Mouse (Mus musculus): ENCODE data around the gene Tox4. TPM values are rescaled to one million over a fixed set of nuclear protein-coding genes. Genes with fewer than 3 reads are reported as not detected.
"Not testable (repeated sequence)": the region's sequence is repeated elsewhere in the genome, so short reads cannot be mapped to it uniquely, and the experiment has no call there.

Tox4 gene
- total RNA-seq, 2 experiments from 2014 or later: 24.9 to 29.7 TPM

DNA sequence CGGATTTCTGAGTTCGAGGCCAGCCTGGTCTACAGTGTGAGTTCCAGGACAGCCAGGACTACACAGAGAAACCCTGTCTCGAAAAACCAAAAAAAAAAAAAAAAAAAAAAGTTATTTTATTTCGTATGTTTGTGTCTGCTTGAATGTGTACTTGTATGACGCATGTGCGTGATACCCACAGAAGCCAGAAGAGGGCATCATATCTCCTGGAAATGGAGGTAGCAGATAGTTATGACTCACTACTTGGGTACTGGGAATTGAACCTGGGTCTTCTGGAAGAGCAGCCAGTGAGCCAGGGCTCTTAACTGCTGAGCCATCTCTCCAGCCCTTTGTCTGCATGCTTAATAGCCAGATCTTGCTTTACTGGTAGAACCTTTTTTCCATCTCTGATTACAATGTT, 31.4 kb downstream of the Tox4 start:
- ATAC-seq (replicated peaks; ENCODE audit: low FRiP score, low TSS enrichment, poor library complexity, severe bottlenecking): not testable (repeated sequence)

DNA sequence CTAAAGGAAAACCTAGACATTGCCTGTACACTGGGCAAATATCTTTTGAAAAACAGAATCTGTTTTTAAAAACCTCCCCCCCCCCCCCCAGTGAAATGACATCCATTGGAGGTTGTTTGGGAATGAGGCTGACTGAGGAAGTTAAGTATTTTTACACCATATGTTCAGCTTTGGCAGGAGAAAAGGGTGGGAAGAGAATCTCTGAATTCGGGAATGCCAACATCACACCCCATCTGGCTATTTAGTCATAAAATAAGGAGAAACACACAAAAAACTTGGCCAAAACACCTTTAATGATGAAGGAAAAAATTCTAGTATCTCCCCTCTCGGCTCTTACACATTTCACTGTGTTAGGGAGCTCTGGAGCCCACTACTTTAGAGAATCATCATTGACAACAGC, 32.0 kb downstream of the Tox4 start:
- no peak for ATAC-seq (replicated peaks; ENCODE audit: low FRiP score, low TSS enrichment, poor library complexity, severe bottlenecking)

DNA sequence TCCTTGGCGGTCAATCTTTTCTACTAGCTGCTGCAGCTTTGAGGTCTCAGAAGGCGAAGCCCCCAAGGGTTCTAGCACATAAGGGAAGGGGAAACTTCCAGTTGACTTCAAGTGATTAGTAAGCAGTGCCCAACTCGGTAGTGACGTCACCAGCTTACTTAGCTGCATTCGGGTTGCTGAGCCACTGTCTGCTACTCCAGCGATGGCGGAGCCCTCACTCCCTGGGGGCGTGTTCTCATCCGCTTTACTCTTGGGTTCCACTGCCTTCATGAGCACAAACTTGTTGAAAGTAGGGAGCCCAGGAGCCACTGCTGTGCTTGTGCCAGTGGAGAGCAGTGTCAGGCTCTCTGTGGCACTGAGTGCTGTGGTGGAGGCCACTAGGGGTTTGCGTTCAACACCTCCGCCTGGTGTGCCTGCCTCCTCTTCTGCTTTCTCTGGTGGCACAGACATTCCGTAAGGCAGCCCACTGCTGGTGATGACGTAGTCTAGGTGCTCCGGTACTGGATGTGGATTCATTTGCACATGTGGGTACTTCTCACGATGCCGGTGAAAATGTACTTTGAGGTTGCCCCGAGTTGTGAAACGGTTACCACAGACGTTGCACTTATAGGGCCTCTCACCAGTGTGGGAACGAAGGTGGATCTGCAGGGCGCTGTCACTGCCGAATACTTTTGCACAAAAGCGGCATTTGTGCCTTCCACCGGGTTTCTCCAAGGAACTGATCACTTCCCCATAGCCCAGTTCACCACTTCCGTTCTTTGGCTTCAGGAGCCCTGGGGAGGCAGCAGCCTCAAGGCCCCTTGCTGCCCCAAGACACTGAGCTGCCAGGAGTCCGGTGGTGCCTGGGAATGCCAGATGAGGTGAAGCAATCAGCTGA, 35.2 kb downstream of the Tox4 start:
- ATAC-seq (replicated peaks; ENCODE audit: low FRiP score, low TSS enrichment, poor library complexity, severe bottlenecking): no peak

DNA sequence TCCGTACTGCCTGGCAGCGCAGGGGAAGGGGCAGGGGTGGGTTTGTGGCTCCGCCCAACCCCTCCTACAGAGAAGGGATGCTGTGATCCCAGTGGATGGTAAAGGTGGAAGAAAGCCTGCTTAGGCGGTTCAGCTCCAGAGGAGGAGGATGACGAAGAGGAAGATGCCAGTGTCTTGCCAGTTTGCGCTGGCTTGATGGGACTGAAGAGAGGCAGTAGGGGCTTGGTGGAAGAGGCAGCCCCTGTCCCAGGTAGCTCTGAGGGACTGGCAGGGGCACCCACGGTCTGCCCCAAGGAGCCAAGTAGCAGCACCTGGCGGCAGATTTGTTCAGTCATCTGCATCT, 35.8 kb downstream of the Tox4 start:
- no peak for ATAC-seq (replicated peaks; ENCODE audit: low FRiP score, low TSS enrichment, poor library complexity, severe bottlenecking)

DNA sequence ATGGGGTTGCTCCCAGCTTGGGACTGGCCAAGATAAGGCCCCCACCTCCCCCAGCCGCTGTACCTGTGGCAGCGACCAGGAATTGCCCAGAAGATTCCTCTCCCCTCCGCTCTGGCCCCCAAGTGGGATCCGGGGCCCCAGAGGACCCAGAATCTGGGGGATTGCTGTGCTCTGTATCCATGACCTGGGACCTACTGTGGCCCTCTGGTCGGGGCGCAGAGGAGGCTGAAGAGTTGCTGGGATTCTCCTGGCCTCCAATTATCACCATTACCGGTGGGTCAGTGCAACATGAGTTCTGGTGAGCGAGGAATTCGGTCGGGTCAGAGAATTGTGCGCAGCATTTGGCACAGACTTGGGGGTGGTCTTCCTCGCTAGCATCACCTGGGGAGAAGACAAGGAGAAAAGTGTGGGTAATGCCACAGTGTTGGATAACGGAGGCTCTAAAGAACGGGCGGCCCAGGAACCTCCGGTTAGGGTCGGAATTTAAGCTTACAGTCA, 36.4 kb downstream of the Tox4 start:
- peak; percentile 3; the same call in 1 of the 2 replicates for ATAC-seq (replicated peaks; ENCODE audit: low FRiP score, low TSS enrichment, poor library complexity, severe bottlenecking)

DNA sequence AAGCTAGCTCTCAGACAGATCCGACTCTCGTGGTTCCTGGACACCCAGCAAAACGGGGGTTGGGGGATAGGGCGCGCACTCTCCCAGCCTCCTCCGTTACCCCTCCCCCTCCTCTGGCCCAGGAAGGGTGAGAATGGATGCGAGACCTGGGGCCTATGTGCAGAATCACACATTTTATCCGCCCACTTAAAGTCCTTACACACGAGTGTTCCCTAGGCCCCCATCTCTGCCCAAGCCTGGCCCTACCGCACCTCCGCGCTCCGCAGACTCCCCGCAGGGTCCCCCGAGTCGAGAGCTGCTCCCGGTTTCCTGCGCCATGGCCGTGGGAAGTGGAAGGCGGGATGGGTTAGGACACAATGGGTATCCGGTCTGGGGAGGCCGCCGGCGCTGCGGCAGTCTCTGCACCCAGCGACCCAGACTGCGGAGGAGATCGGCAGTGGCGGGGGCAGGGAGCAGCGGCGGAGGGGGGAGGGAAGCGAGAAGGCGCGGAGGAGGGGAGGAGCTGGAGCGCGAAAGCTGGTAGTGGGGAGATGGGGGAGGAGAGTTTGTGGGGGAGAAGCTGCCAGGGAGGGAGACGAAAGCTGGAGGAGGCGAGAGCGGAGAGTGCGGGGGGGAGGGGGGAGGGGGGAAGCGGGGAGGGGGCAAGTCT, 37.0 kb downstream of the Tox4 start:
- ATAC-seq (replicated peaks; ENCODE audit: low FRiP score, low TSS enrichment, poor library complexity, severe bottlenecking): peak; percentile 68

DNA sequence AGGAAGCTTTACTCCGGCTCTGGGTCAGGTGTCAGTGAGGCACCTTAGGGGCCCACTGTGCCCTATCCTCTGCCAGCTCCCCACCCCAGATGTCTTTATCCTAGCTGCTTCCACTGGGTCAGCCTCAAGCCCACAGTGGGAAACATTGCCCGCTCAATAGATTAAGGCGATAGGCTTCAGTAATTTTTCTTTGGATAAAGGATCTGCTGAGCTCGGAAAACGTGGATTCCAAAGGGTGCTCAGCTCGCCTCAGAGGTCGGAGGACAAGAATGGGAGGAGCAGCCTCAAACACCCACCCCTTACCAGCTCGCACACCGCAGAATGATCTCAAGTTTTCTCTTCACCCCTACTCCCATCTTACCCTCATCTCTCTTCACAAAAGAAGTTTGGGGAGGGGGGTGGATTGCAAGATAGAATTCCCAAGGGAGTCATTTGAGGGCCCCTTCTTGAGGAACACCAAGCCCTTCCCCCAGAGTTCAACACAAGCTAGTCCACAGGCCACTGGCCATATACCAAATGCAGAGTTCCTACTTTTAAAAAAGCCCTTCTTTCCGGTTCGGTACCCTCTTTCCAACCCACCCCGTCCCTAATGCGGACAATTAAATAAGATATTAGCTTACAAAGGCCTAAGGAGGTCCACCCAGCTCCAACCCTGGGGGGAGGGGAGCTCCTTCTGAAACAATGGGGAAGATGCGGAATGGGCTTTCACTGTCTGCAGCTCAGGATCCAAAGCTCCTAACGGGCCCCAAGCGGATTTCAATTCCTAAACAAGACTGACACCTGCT, 37.7 kb downstream of the Tox4 start:
- no peak for ATAC-seq (replicated peaks; ENCODE audit: low FRiP score, low TSS enrichment, poor library complexity, severe bottlenecking)

DNA sequence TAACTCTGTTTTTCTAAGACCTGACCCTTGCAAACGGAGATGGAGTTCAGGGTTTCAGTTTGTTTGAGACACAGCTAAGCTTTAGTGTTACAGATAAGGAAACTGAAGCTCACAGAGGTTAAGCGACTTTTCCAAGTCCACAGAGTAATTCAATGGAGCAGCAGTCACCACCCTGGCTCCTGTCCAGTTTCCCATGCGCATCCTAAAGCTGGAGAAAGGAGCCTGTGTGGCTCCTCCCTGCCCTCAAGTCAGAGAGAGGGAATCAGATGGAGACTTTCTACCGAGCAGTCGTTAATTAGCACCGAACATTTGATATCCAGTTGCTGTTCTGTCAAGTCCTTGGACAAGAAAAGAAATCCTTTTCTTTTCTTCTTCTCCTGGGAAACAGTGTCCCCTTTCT, 40.4 kb downstream of the Tox4 start:
- no peak for ATAC-seq (replicated peaks; ENCODE audit: low FRiP score, low TSS enrichment, poor library complexity, severe bottlenecking)

DNA sequence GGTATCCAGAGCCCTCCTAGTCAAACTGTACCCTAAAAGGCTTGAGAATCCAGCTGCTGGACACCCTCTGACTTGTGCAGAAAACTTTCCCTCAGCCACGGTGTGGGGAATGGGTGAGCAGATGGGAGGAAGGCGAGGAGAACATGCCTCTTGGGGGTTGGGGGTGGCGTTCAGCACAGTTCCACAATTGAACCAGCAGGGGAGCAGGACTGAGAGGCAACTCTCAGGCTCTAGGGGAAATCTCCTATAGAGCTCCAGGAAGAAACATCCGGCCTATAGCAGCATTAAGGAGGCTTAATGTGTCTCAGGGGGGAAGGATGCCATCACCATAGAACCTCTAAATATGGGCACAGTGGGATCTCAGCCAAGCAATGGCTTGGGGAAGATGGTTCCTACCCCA, 46.9 kb downstream of the Tox4 start:
- peak; percentile 65; the same call in 1 of the 2 replicates for ATAC-seq (replicated peaks; ENCODE audit: low FRiP score, low TSS enrichment, poor library complexity, severe bottlenecking)

DNA sequence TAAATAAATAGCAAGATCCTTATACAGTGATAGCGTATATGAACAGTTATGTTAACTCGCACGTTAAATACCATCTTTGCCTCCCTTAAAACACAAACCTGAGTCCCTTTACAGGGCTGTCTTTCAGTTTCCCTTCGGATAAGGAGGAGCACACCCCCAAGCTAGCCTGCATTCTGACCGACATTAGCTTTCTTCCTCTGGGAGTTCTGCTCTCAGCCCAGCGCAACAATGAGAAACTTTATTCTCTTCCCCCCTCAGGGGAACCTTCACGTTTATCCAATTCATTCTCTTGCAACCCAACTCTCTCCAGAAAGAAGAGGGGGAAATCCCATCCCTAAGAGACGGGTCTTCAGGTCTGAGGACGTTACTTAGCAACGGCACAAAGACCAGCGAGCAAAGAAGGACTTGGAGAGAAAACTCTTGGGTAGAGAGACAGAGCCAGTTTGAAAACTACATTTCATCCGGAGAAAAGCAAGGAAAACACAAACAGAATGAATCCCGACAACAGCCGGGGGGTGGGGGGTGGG, 48.5 kb downstream of the Tox4 start:
- ATAC-seq (replicated peaks; ENCODE audit: low FRiP score, low TSS enrichment, poor library complexity, severe bottlenecking): no peak

DNA sequence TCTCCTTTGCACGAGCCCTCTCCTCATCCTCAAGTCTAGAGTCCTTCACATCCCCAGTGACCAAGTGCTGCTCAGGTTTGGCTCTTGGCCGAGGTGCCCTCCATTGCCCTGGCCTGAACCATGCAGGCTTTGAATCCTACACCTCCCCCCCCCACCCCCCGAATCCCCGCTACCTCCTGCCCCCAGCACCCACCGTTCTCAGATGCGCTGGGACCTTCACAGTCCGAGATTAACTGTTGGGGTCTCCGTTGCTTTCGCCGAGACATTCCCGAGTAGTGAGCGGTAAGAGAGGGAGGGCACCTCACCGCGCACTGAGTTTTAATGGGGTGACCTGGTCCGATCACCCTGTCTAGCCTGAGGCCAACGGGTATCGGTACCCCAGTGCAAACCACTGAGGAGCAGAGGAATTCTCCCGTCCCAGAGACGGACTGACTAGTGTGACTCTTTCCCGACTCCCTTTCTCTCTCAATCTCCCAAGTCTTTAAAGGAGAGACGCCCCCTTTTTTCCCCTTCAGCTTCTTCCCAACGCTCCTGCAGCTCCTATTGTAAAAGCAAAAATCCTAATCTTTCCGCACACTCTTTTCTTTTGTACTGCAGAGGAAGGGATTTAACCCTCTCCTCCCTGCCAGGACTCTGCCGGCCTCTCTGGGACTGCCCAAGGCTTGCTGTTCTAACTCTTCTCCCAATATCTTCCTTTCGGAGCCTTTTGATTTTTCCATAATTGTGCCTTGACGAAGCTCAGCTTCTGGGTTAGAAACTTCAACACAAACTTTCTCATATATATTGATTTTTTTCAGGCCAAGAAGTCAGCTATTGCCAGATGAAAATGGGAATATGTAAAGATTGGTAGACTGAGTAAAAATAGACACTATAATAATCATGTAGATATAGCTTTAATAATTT, 49.2 kb downstream of the Tox4 start, which contains the start of gene Sall2:
TSS of gene Sall2 (minus strand) at position 853 of the 903 bp plus-strand sequence.
- ATAC-seq (replicated peaks; ENCODE audit: low FRiP score, low TSS enrichment, poor library complexity, severe bottlenecking): no peak

DNA sequence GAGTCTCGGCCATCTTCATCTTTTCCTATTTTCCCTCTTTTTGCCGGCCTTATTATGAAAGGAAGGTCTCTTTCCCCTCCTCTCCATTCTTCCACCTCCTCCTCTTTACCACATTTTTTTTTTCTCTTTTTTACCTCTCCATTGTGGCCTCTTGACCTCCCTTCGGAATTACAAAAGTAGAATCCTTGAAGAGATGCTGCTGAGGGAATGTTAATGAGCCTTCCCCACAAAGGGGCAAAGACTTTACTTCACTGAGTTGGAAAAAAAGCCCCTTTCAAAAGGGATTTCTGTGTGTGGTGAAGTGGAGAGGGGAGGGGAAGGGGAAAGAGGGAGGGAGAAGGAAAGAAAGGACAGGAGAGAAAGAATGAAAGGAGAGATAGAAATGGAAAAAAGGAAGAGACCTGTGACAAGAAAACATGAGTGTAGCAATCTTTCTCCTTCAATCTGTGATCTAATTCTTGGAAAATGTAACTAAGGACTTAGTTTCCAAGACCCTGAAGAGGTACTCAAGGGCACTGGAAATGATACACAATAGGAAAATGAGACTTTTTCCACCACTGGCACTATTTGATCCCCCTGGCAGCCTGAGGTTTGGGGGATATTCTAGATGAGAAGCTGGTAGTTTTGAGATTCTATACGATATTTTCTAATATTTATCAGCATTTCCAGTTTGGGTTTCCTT, 52.3 kb downstream of the Tox4 start:
- ATAC-seq (replicated peaks; ENCODE audit: low FRiP score, low TSS enrichment, poor library complexity, severe bottlenecking): no peak

DNA sequence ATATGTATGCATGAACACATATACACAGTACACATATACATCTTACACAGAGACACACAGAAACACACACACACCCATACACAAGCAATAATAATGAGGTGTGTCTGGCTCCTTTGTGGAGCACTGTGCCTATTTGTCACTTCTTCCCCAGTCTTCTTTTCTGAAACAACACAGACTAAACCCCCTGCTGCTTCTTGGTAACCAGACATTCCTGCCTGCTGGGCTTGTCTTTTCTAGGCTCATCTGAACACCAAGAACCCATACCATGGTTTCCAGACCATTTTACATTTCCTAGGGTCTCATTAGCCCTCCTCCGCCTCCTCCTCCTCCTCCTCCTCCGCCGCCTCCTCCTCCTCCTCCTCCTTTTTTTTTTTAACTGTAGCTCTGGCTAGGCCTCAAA, 53.2 kb downstream of the Tox4 start:
- ATAC-seq (replicated peaks; ENCODE audit: low FRiP score, low TSS enrichment, poor library complexity, severe bottlenecking): no peak

DNA sequence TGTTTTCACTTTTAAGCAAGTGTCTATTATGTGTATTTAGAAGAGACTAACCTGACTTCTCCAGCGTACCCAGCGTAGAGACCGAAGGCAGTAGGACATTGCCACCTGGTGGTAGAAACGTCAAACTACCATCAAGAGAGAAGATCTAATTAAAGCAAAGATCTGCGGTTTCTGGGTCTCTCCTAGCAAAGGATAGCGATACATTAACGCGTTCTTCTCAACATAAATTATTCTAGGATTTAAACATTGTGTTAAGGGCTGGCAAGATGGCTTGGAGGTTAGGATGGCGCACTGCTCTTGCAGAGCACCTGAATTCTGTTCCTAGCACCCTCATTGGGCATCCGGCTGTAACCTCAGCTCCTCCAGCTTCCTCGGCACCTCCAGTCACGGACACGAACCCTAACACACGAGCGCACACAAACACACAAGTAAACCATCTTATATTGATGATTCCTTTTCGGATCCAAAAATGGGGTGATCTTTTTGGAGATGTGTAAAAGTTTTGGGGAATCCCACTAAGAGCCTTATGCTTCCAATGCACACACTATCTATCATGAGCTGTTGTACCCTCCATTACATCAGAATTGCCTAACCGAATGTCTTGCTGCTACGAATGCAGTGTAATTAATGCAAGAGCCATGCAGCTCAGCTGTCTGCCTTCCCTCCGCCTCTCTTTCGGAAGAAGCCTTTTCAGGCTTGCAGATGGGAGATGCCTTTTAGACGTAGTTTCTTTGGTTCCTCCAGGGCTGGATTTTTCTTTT, 60.0 kb downstream of the Tox4 start:
- ATAC-seq (replicated peaks; ENCODE audit: low FRiP score, low TSS enrichment, poor library complexity, severe bottlenecking): peak; percentile 79

DNA sequence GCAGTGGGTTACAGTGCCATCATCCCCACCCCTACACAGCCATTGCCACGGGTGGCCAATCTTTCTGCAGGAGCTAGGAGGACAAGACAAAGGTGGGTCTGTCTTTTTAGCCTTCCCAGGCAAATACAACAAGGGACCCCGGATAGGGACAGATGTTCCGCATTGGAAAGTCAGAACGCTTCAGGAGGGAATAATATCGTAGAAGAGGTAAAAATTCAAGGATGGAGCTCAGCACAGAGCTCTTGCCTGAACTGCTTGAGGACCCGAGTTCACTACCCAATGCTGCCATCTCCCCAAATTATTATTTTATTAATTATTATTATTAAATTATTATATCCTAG, 60.5 kb downstream of the Tox4 start:
- no peak for ATAC-seq (replicated peaks; ENCODE audit: low FRiP score, low TSS enrichment, poor library complexity, severe bottlenecking)

Data from megakaryocyte-erythroid progenitor cell, adult 5-6 weeks (primary cell).